Mouse (Mus musculus) liver, adult 2 months (tissue): ENCODE measurements around the gene Stag2. TPM values are rescaled to one million over a fixed set of nuclear protein-coding genes. Genes with fewer than 3 reads are reported as not detected.

Source experiments
- DNase-seq: peaks from one replicate; pipeline ENCODE4 v3.0.0-alpha.2; 2011; ENCODE audit warnings: low read depth, low spot score; ENCODE audit errors: extremely low read depth
- H3K27ac ChIP-seq: fragments of 200-500 bp; replicated peaks from 2 replicates; pipeline ENCODE4 v1.5.1; 2012; ENCODE audit warnings: low read depth, mild to moderate bottlenecking, control low read depth, inconsistent platforms, low read length; ENCODE audit not compliant: insufficient read depth
- H3K27me3 ChIP-seq: fragments of 200-500 bp; 2 replicates; pipeline ENCODE4 v1.6.1; 2012; ENCODE audit warnings: mild to moderate bottlenecking, moderate library complexity, low read length, inconsistent platforms; ENCODE audit not compliant: control insufficient read depth, insufficient read depth
- H3K36me3 ChIP-seq: fragments of 200-500 bp; 2 replicates; pipeline ENCODE4 v1.6.1; 2012; ENCODE audit warnings: low read length, inconsistent platforms; ENCODE audit not compliant: control insufficient read depth, insufficient read depth
- H3K4me1 ChIP-seq: fragments of 200-500 bp; 2 replicates; pipeline ENCODE4 v1.6.1; 2011; ENCODE audit warnings: low read length; ENCODE audit not compliant: control insufficient read depth, insufficient read depth
- H3K4me3 ChIP-seq: fragments of 200-500 bp; 2 replicates; pipeline ENCODE4 v1.5.1; 2011; ENCODE audit warnings: low read depth, mild to moderate bottlenecking, control low read depth, low read length, moderate library complexity; ENCODE audit not compliant: insufficient read depth
- H3K79me2 ChIP-seq: fragments of 200-500 bp; 2 replicates; pipeline ENCODE4 v1.6.1; 2012; ENCODE audit warnings: inconsistent platforms, mild to moderate bottlenecking, low read length, moderate library complexity; ENCODE audit not compliant: control insufficient read depth, insufficient read depth
- H3K9ac ChIP-seq: fragments of 200-500 bp; 2 replicates; pipeline ENCODE4 v1.6.1; 2012; ENCODE audit warnings: low read depth, mild to moderate bottlenecking, control low read depth, inconsistent platforms, low read length
- CTCF ChIP-seq: fragments of 200-500 bp; IDR thresholded peaks from 2 replicates; pipeline ENCODE4 v1.5.1; 2011; ENCODE audit warnings: low read depth, low read length, control low read depth
- POLR2A ChIP-seq: fragments of 200-500 bp; IDR thresholded peaks from 2 replicates; pipeline ENCODE4 v1.6.1; 2011; ENCODE audit warnings: low read length, control low read depth; ENCODE audit not compliant: insufficient read depth; ENCODE audit errors: extremely low read depth
- WGBS: fragments of 180-500 bp; shearing (Covaris S2); methylation state at CpG from one replicate; pipeline ENCODE4 v1.1.7; 2018; 5-methylcytosine and 5-hydroxymethylcytosine counted together
- polyA plus RNA-seq: library from polyadenylated mRNA; depleted of rRNA; stranded (reverse); fragments of >200 nt; gene quantifications from 2 replicates; pipeline ENCODE4 v1.2.3, GENCODE M21; 2012
- total RNA-seq: library from RNA; depleted of rRNA; stranded (reverse); fragments of >200 nt; gene quantifications from 2 replicates; pipeline ENCODE4 v1.2.3, GENCODE M21; 2014

Gene Stag2
- total and polyA plus RNA-seq, 2 experiments, result 3.7 to 66.2 TPM

DNA sequence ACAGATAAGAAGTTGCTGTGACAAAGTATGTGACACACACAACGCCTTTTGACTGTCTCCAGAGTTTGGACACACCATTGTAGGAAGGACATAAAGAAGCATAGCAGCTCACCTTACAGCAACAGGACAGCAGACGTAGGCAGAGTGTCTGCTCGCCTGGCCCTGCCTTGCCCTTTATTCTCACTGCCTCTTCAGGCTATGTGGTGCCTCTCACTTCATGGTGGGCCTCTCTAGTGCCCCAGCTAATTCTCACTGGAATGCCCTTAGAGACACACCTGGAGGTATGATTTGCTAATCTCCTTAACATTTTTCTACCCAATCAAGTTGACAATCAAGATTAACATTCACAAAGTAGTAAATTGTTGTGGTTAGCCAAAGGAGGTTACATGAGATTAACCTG is 38.5 kb downstream of the Stag2 start:
- no peaks in the 10 kb centered on the region for H3K36me3 ChIP-seq
- H3K4me1 ChIP-seq, result peaks cover 4% of the 10 kb centered on the region
- no peak overlapping the region for H3K4me3 ChIP-seq
- DNase-seq, result no peak
- H3K27ac ChIP-seq, result no peak overlapping the region
- TF ChIP-seq CTCF (no peak), POLR2A (no peak)
- no peaks in the 10 kb centered on the region for H3K27me3 ChIP-seq
- peaks cover 7% of the 10 kb centered on the region; the same call in 1 of the 2 replicates for H3K79me2 ChIP-seq
- 69% methylated on average over 3 of the region's 3 CpGs for WGBS
- no peak overlapping the region for H3K9ac ChIP-seq

DNA sequence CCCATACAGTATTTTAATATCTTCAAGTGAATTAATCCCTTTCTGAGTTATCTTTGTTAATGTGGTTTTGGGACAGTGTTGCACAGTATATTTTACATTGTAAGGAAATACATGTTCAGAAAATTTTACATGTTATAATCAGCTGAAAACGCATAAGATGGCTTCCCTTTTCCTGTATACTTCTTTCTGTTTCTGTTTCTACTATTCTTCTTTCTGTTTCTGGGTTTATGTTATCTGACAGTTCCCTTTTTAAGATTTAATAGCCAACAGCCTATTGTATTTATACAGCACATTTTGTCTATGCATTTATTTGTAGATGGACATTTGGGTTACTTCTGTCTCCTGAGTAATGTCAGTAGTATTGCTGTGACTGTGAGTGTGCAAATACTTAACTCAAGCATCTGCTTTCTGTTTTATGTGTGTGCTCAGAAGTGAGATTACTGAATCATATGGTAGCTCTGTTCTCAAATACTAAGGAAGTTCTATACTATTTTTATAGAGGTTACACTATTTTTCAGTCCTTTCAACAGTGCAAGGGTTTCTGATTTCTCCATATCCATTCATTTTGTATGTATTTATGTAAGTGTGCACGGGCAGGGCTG is 39.8 kb downstream of the Stag2 start:
- Histone ChIP-seq H3K79me2 (peaks cover 7% of the 10 kb centered on the region; the same call in 1 of the 2 replicates), H3K27ac (no peak overlapping the region), H3K9ac (no peak overlapping the region), H3K4me1 (peaks cover 4% of the 10 kb centered on the region), H3K36me3 (no peaks in the 10 kb centered on the region), H3K27me3 (no peaks in the 10 kb centered on the region), H3K4me3 (no peak overlapping the region)
- TF ChIP-seq POLR2A (no peak), CTCF (no peak)
- no peak for DNase-seq
- 66% methylated on average over 2 of the region's 2 CpGs for WGBS

DNA sequence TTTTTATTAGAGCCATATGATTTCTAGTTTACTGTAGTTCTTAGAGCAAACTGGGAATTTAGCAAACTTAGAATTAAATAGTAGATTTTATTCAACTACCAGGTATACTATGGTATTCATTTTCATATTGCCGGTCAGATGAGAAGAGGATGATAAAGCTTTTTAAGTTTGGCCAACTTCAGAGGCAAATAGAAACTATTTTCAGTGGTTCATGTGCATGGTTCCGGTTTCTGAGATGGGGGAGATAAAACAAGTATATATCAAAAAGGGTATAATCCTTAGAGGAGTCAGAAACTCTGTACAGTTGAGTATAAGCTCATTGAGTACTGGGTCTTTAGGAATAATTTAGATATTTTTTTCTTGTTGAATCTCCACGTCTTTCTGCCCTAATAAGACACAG is 45.5 kb downstream of the Stag2 start:
- H3K27me3 ChIP-seq, result no peaks in the 10 kb centered on the region
- no peaks in the 10 kb centered on the region for H3K36me3 ChIP-seq
- 89% methylated on average over 3 of the region's 3 CpGs for WGBS
- TF ChIP-seq CTCF (no peak), POLR2A (no peak)
- no peak for DNase-seq
- H3K9ac ChIP-seq, result no peak overlapping the region
- H3K27ac ChIP-seq, result no peak overlapping the region
- H3K79me2 ChIP-seq, result peaks cover 7% of the 10 kb centered on the region; the same call in 1 of the 2 replicates
- H3K4me1 ChIP-seq, result peaks cover 4% of the 10 kb centered on the region
- no peak overlapping the region for H3K4me3 ChIP-seq

DNA sequence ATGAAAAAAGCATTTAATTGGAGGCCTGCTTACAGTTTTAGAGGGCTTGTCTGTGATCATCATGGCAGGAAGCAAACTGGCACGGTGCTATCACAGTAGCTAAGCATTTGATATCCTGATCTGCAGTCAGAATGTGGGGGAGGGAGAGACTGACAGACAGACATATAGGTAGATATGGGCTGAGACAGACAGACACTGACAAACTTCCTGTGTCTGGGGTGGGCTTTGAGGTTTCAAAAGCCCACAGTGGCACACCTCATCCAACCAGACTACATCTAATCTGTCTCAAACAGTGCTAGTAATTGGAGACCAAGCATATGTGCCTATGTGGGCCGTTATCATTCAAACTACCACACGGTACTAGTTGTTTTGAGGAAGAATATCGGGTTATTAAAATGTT is 53.4 kb downstream of the Stag2 start:
- H3K4me3 ChIP-seq, result no peak overlapping the region
- TF ChIP-seq POLR2A (no peak), CTCF (no peak)
- 91% methylated on average over 4 of the region's 4 CpGs for WGBS
- H3K9ac ChIP-seq, result no peak overlapping the region
- peaks cover 2% of the 10 kb centered on the region; the same call in 1 of the 2 replicates for H3K79me2 ChIP-seq
- H3K36me3 ChIP-seq, result peaks cover 10% of the 10 kb centered on the region
- H3K27me3 ChIP-seq, result no peaks in the 10 kb centered on the region
- peaks cover 3% of the 10 kb centered on the region; the same call in 1 of the 2 replicates for H3K4me1 ChIP-seq
- H3K27ac ChIP-seq, result no peak overlapping the region
- no peak for DNase-seq

DNA sequence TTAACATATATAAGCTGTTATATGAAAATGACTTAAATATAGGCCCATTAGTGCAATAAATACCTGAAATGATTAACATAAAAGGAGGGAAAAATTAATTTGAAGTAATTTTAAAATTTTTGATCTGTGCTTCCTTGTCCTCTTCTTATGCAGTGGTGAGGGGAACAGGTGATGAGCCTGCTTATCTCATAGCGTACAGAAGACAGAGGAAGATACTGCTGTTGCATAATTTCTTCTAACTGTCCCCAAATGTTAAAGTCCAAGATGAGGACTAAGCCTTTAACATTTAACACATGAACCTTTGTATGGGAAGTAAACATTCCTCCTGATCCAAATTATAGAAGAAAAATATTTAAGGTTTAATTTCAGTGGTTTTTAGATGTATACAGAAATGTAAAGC is 66.6 kb downstream of the Stag2 start:
- H3K27me3 ChIP-seq, result no peaks in the 10 kb centered on the region
- no peaks in the 10 kb centered on the region for H3K4me1 ChIP-seq
- H3K79me2 ChIP-seq, result no peaks in the 10 kb centered on the region; the same call in 1 of the 2 replicates
- H3K4me3 ChIP-seq, result no peak overlapping the region
- peak; percentile 57 for DNase-seq
- no peak overlapping the region for H3K9ac ChIP-seq
- H3K27ac ChIP-seq, result no peak overlapping the region
- no peak for TF ChIP-seq POLR2A
- no peak for TF ChIP-seq CTCF
- H3K36me3 ChIP-seq, result peaks cover 3% of the 10 kb centered on the region; the same call in 1 of the 2 replicates
- 35% methylated on average over 1 of the region's 1 CpGs for WGBS

DNA sequence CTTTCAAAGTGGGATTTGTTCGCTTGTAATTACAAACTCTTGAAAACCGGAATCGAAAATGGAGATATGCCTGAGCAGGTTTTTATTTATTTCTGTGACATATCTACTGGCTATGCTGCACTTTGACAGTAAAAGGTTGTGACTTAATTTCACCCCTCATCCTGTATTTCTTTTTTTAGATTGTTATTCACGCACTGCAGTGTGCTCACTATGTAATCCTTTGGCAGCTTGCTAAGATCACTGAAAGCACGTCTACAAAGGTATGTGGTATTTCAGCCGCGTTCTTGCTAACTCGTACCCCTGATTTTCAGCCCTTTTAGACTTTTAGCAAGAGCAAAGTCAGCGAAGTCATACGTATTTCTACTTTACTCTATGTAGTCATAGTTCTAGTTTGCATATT is 101.2 kb downstream of the Stag2 start:
- Histone ChIP-seq H3K27me3 (no peaks in the 10 kb centered on the region), H3K4me3 (no peak overlapping the region), H3K4me1 (no peaks in the 10 kb centered on the region), H3K36me3 (peaks cover 18% of the 10 kb centered on the region), H3K79me2 (no peaks in the 10 kb centered on the region), H3K9ac (no peak overlapping the region), H3K27ac (no peak overlapping the region)
- WGBS, result 84% methylated on average over 10 of the region's 10 CpGs
- no peak for TF ChIP-seq CTCF
- no peak for TF ChIP-seq POLR2A
- no peak for DNase-seq
